In the genomic region with DNA sequence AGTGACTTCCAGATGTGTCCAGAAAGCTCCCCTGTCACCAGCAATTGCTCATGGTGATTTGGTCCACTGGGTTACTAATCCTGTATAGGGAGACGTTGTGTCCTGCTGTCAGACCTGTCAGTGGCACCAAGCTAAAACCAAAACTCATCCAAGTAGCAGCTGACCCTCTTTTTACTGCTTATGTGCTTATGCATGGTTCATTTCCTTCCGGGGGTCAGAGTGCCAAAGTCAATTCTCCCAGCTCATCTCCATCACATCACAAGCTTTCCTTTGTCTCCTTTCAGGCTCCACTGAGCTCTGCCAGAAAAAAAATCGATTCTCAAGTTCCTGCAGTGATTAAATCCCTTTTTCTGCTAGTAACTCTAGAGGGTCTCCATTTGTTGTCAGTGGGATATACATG, we compare ENCODE assay signal across 16 mouse cellular contexts.
A peak's percentile ranks its signal among the peaks of the same experiment; 100 is the strongest.
DNase-seq lines count a peak whose midpoint lies in the region; ATAC-seq lines count a peak whose summit lies in the region.
"Had no signal": no experiment of that assay in that cellular context is flagged by ENCODE, and none has a peak within 500 bp of the region (broad histone marks: within the 10 kb centered on the region; RNA-seq: fewer than 3 reads in every experiment).

No protein-coding gene starts in this region.

- ATAC-seq in kidney, embryonic 16.5 days (ENCODE audit: low FRiP score, low TSS enrichment), result peak; percentile 89
- 0 out of 2 replicates have a peak, but pooled peaks have one; percentile 62 for ATAC-seq in embryonic facial prominence, embryonic 11.5 days (replicated peaks; ENCODE audit: insufficient number of reproducible peaks, low FRiP score, low TSS enrichment, low read depth)
- 0 out of 2 replicates have a peak, but pooled peaks have one; percentile 24 for ATAC-seq in midbrain, embryonic 14.5 days (ENCODE audit: low FRiP score, low TSS enrichment)
- ATAC-seq in CD4-positive, CD25-positive, alpha-beta regulatory T cell, adult 4 months, result no peak
- no peak for ATAC-seq in liver, embryonic 12.5 days
- ATAC-seq: forebrain, embryonic 14.5 days had no signal

- H3K4me3 ChIP-seq in kidney, embryonic 16.5 days (ENCODE audit: low read length), result no peak overlapping the region
- H3K4me3 ChIP-seq in embryonic facial prominence, embryonic 11.5 days (ENCODE audit: low read depth, low read length), result no peak overlapping the region
- no peak overlapping the region for H3K4me3 ChIP-seq in midbrain, embryonic 14.5 days (replicated peaks; ENCODE audit: low read depth, low read length)
- no peak overlapping the region for H3K4me3 ChIP-seq in liver, embryonic 12.5 days
- H3K4me3 ChIP-seq: heart, adult 2 months; lung, embryonic 15.5 days; megakaryocyte, embryonic 14.5 days had no signal

- H3K27ac ChIP-seq in kidney, embryonic 16.5 days (ENCODE audit: low read length), result no peak overlapping the region
- no peak overlapping the region for H3K27ac ChIP-seq in embryonic facial prominence, embryonic 11.5 days (replicated peaks; ENCODE audit: low read depth, low read length)
- no peak overlapping the region for H3K27ac ChIP-seq in midbrain, embryonic 14.5 days (replicated peaks; ENCODE audit: low read depth, low read length)
- no peak overlapping the region for H3K27ac ChIP-seq in liver, embryonic 12.5 days
- H3K27ac ChIP-seq: heart, adult 2 months; lung, embryonic 15.5 days had no signal

- no peak overlapping the region for H3K4me2 ChIP-seq in kidney, embryonic 16.5 days (replicated peaks; ENCODE audit: low read depth, low read length)
- no peak overlapping the region for H3K4me2 ChIP-seq in embryonic facial prominence, embryonic 11.5 days (ENCODE audit: low read depth, low read length)
- no peak overlapping the region for H3K4me2 ChIP-seq in midbrain, embryonic 14.5 days (ENCODE audit: low read length)
- H3K4me2 ChIP-seq in liver, embryonic 12.5 days, result no peak overlapping the region
- H3K4me2 ChIP-seq: lung, embryonic 15.5 days had no signal

- H3K4me1 ChIP-seq in kidney, embryonic 16.5 days (ENCODE audit: insufficient read depth, low read length), result peaks cover 7% of the 10 kb centered on the region; the same call in 1 of the 2 replicates
- H3K4me1 ChIP-seq in embryonic facial prominence, embryonic 11.5 days (ENCODE audit: control insufficient read depth, insufficient read depth, low read length), result no peaks in the 10 kb centered on the region
- H3K4me1 ChIP-seq in midbrain, embryonic 14.5 days (ENCODE audit: control insufficient read depth, insufficient read depth, low read length), result no peaks in the 10 kb centered on the region
- no peaks in the 10 kb centered on the region for H3K4me1 ChIP-seq in liver, embryonic 12.5 days
- H3K4me1 ChIP-seq: lung, embryonic 15.5 days; megakaryocyte, embryonic 14.5 days had no signal

- DNase-seq in kidney, adult 18-20 months, result no peak
- peak; percentile 76 for DNase-seq in embryo, embryonic 10 days (ENCODE audit: low spot score)
- peak; percentile 27 for DNase-seq in embryonic facial prominence, embryonic 11.5 days (ENCODE audit: low spot score)
- peak; percentile 14 for DNase-seq in midbrain, embryonic 14.5 days
- DNase-seq in layer of hippocampus, adult 18-20 months (ENCODE audit: low spot score in 2 of 2), result no peak
- DNase-seq: adrenal gland, postnatal 10 days; heart, adult 2 months; heart, postnatal 10 days; kidney, postnatal 14 days had no signal

- 0 out of 2 replicates have a peak, but pooled peaks cover 4% of the 10 kb centered on the region for H3K9me3 ChIP-seq in kidney, embryonic 16.5 days (ENCODE audit: low read length)
- no peaks in the 10 kb centered on the region; the same call in 1 of the 2 replicates for H3K9me3 ChIP-seq in embryonic facial prominence, embryonic 11.5 days (replicated peaks; ENCODE audit: control insufficient read depth, low read length)
- H3K9me3 ChIP-seq in midbrain, embryonic 14.5 days (ENCODE audit: control insufficient read depth, low read length), result no peaks in the 10 kb centered on the region
- no peaks in the 10 kb centered on the region for H3K9me3 ChIP-seq in liver, embryonic 12.5 days (replicated peaks)
- H3K9me3 ChIP-seq: G1E; lung, embryonic 15.5 days had no signal

- H3K36me3 ChIP-seq in kidney, embryonic 16.5 days (ENCODE audit: insufficient read depth, low read length), result no peaks in the 10 kb centered on the region
- H3K36me3 ChIP-seq in embryonic facial prominence, embryonic 11.5 days (replicated peaks; ENCODE audit: control insufficient read depth, insufficient read depth, low read depth, low read length), result no peaks in the 10 kb centered on the region
- no peaks in the 10 kb centered on the region for H3K36me3 ChIP-seq in midbrain, embryonic 14.5 days (ENCODE audit: control insufficient read depth, insufficient read depth, low read length)
- no peaks in the 10 kb centered on the region for H3K36me3 ChIP-seq in liver, embryonic 12.5 days
- H3K36me3 ChIP-seq: G1E; lung, embryonic 15.5 days had no signal

- no peaks in the 10 kb centered on the region for H3K27me3 ChIP-seq in kidney, embryonic 16.5 days (ENCODE audit: insufficient read depth, low read length)
- H3K27me3 ChIP-seq in embryonic facial prominence, embryonic 11.5 days (ENCODE audit: control insufficient read depth, insufficient read depth, low read length), result no peaks in the 10 kb centered on the region
- no peaks in the 10 kb centered on the region for H3K27me3 ChIP-seq in midbrain, embryonic 14.5 days (ENCODE audit: control insufficient read depth, insufficient read depth, low read length)
- H3K27me3 ChIP-seq in liver, embryonic 12.5 days (replicated peaks), result no peaks in the 10 kb centered on the region
- H3K27me3 ChIP-seq: lung, embryonic 15.5 days; megakaryocyte, embryonic 14.5 days had no signal

- 6% methylated on average over 3 of the region's 3 CpGs for WGBS in kidney, embryonic 16.5 days
- WGBS in embryonic facial prominence, embryonic 11.5 days, result 4% methylated on average over 3 of the region's 3 CpGs
- 3% methylated on average over 3 of the region's 3 CpGs for WGBS in midbrain, embryonic 14.5 days
- WGBS in liver, embryonic 12.5 days (ENCODE audit: insufficient replicate concordance), result 29% methylated on average over 3 of the region's 3 CpGs

- no peak overlapping the region for H3K9ac ChIP-seq in kidney, embryonic 16.5 days (replicated peaks; ENCODE audit: low read length)
- no peak overlapping the region for H3K9ac ChIP-seq in embryonic facial prominence, embryonic 11.5 days (replicated peaks; ENCODE audit: low read length)
- no peak overlapping the region for H3K9ac ChIP-seq in midbrain, embryonic 14.5 days (replicated peaks; ENCODE audit: low read length)
- H3K9ac ChIP-seq in liver, embryonic 12.5 days, result no peak overlapping the region
- H3K9ac ChIP-seq: lung, embryonic 15.5 days had no signal

Comparison
In these comparisons a context has a peak if more than half of its experiments do, and no peak if none do; other contexts are left out.
1. ATAC-seq: peak in kidney, embryonic 16.5 days (single experiment), embryonic facial prominence, embryonic 11.5 days (single experiment) and midbrain, embryonic 14.5 days (single experiment); none in CD4-positive, CD25-positive, alpha-beta regulatory T cell, adult 4 months (single experiment) and liver, embryonic 12.5 days (single experiment).
2. DNase-seq: peak in embryo, embryonic 10 days (single experiment), embryonic facial prominence, embryonic 11.5 days (single experiment) and midbrain, embryonic 14.5 days (single experiment); none in kidney, adult 18-20 months (single experiment) and layer of hippocampus, adult 18-20 months (0 of 2).